Mouse (Mus musculus): ENCODE measurements around the gene Hspb3. TPM values are rescaled to one million over a fixed set of nuclear protein-coding genes. Genes with fewer than 3 reads are reported as not detected.

The Hspb3 gene
- total and polyA plus RNA-seq, 2 experiments from 2014 or later, result 0.21 to 1.1 TPM

- TF ChIP-seq CTCF (IDR thresholded peaks at IDR 0.05; ENCODE audit: low read depth), result no peak
- 69% methylated on average over 7 of the region's 7 CpGs for WGBS
- H3K27ac ChIP-seq, result peak overlapping the region; percentile 66; the same call in 1 of the 2 replicates
- H3K4me3 ChIP-seq (ENCODE audit: low read length), result no peak overlapping the region
- H3K4me2 ChIP-seq (ENCODE audit: low read depth, low read length), result peak overlapping the region; percentile 43
- no peaks in the 10 kb centered on the region for H3K27me3 ChIP-seq (ENCODE audit: insufficient read depth, low read length)
- ATAC-seq (no peak), DNase-seq (ENCODE audit: low spot score) (no peak)
- H3K9ac ChIP-seq (replicated peaks; ENCODE audit: low read length), result no peak overlapping the region
- no peaks in the 10 kb centered on the region for H3K9me3 ChIP-seq (ENCODE audit: low read length)
- peaks cover 4% of the 10 kb centered on the region; the same call in 1 of the 2 replicates for H3K4me1 ChIP-seq (ENCODE audit: insufficient read depth, low read length)
- H3K36me3 ChIP-seq (ENCODE audit: insufficient read depth, low read length), result no peaks in the 10 kb centered on the region
Measured at GRCm38 (mm10) chr13:113663883-113664282, 407 bp upstream of the Hspb3 start.

GRCm38 (mm10) chr13:113661826-113662271 is 1.6 kb downstream of the Hspb3 start:
- Histone ChIP-seq H3K4me2 (ENCODE audit: low read depth, low read length) (no peak overlapping the region), H3K36me3 (ENCODE audit: insufficient read depth, low read length) (no peaks in the 10 kb centered on the region), H3K4me1 (ENCODE audit: insufficient read depth, low read length) (peaks cover 4% of the 10 kb centered on the region; the same call in 1 of the 2 replicates), H3K27ac (no peak overlapping the region), H3K4me3 (ENCODE audit: low read length) (no peak overlapping the region), H3K9ac (replicated peaks; ENCODE audit: low read length) (no peak overlapping the region), H3K27me3 (ENCODE audit: insufficient read depth, low read length) (no peaks in the 10 kb centered on the region), H3K9me3 (ENCODE audit: low read length) (no peaks in the 10 kb centered on the region)
- ATAC-seq, result no peak
- no peak for DNase-seq (ENCODE audit: low spot score)
- TF ChIP-seq CTCF (IDR thresholded peaks at IDR 0.05; ENCODE audit: low read depth), result no peak
- WGBS, result 76% methylated on average over 7 of the region's 7 CpGs

- Histone ChIP-seq H3K27me3 (ENCODE audit: insufficient read depth, low read length) (no peaks in the 10 kb centered on the region), H3K4me2 (ENCODE audit: low read depth, low read length) (no peak overlapping the region), H3K9me3 (ENCODE audit: low read length) (no peaks in the 10 kb centered on the region), H3K36me3 (ENCODE audit: insufficient read depth, low read length) (no peaks in the 10 kb centered on the region), H3K4me3 (ENCODE audit: low read length) (no peak overlapping the region), H3K4me1 (ENCODE audit: insufficient read depth, low read length) (peaks cover 4% of the 10 kb centered on the region; the same call in 1 of the 2 replicates), H3K9ac (replicated peaks; ENCODE audit: low read length) (no peak overlapping the region), H3K27ac (no peak overlapping the region)
- no peak for DNase-seq (ENCODE audit: low spot score)
- 79% methylated on average over 9 of the region's 9 CpGs for WGBS
- TF ChIP-seq CTCF (IDR thresholded peaks at IDR 0.05; ENCODE audit: low read depth), result no peak
- ATAC-seq, result no peak
Measured at GRCm38 (mm10) chr13:113660576-113661310, 2.7 kb downstream of the Hspb3 start.

- Histone ChIP-seq H3K4me1 (ENCODE audit: insufficient read depth, low read length) (no peaks in the 10 kb centered on the region), H3K9me3 (ENCODE audit: low read length) (no peaks in the 10 kb centered on the region), H3K27me3 (ENCODE audit: insufficient read depth, low read length) (no peaks in the 10 kb centered on the region), H3K4me2 (ENCODE audit: low read depth, low read length) (no peak overlapping the region), H3K9ac (replicated peaks; ENCODE audit: low read length) (no peak overlapping the region), H3K36me3 (ENCODE audit: insufficient read depth, low read length) (no peaks in the 10 kb centered on the region), H3K27ac (no peak overlapping the region), H3K4me3 (ENCODE audit: low read length) (no peak overlapping the region)
- DNase-seq (ENCODE audit: low spot score), result no peak
- 84% methylated on average over 7 of the region's 7 CpGs for WGBS
- ATAC-seq, result no peak
- TF ChIP-seq CTCF (IDR thresholded peaks at IDR 0.05; ENCODE audit: low read depth), result no peak
Measured at GRCm38 (mm10) chr13:113657204-113657603, 6.3 kb downstream of the Hspb3 start.

GRCm38 (mm10) chr13:113656639-113657038 is 6.8 kb downstream of the Hspb3 start:
- no peak overlapping the region for H3K9ac ChIP-seq (replicated peaks; ENCODE audit: low read length)
- DNase-seq (ENCODE audit: low spot score) (no peak), ATAC-seq (no peak)
- no peaks in the 10 kb centered on the region for H3K4me1 ChIP-seq (ENCODE audit: insufficient read depth, low read length)
- H3K36me3 ChIP-seq (ENCODE audit: insufficient read depth, low read length), result no peaks in the 10 kb centered on the region
- TF ChIP-seq CTCF (IDR thresholded peaks at IDR 0.05; ENCODE audit: low read depth), result no peak
- H3K9me3 ChIP-seq (ENCODE audit: low read length), result no peaks in the 10 kb centered on the region
- H3K27ac ChIP-seq, result no peak overlapping the region
- no peaks in the 10 kb centered on the region for H3K27me3 ChIP-seq (ENCODE audit: insufficient read depth, low read length)
- H3K4me2 ChIP-seq (ENCODE audit: low read depth, low read length), result no peak overlapping the region
- no peak overlapping the region for H3K4me3 ChIP-seq (ENCODE audit: low read length)
- 82% methylated on average over 4 of the region's 4 CpGs for WGBS

GRCm38 (mm10) chr13:113655511-113655910 is 8.0 kb downstream of the Hspb3 start:
- no peak for TF ChIP-seq CTCF (IDR thresholded peaks at IDR 0.05; ENCODE audit: low read depth)
- no peak overlapping the region for H3K9ac ChIP-seq (replicated peaks; ENCODE audit: low read length)
- H3K27me3 ChIP-seq (ENCODE audit: insufficient read depth, low read length), result no peaks in the 10 kb centered on the region
- H3K4me3 ChIP-seq (ENCODE audit: low read length), result no peak overlapping the region
- no peak overlapping the region for H3K4me2 ChIP-seq (ENCODE audit: low read depth, low read length)
- ATAC-seq, result no peak
- no peaks in the 10 kb centered on the region for H3K4me1 ChIP-seq (ENCODE audit: insufficient read depth, low read length)
- H3K9me3 ChIP-seq (ENCODE audit: low read length), result no peaks in the 10 kb centered on the region
- no peak overlapping the region for H3K27ac ChIP-seq
- no peak for DNase-seq (ENCODE audit: low spot score)
- H3K36me3 ChIP-seq (ENCODE audit: insufficient read depth, low read length), result no peaks in the 10 kb centered on the region
- WGBS, result 87% methylated on average over 4 of the region's 4 CpGs

All from hindbrain, postnatal 0 days (tissue).